Mouse (Mus musculus): ENCODE data around the gene Pramef8. TPM values are rescaled to one million over a fixed set of nuclear protein-coding genes. Genes with fewer than 3 reads are reported as not detected.

Pramef8 gene
- polyA plus RNA-seq, 1 experiment: 9.0 TPM

DNA sequence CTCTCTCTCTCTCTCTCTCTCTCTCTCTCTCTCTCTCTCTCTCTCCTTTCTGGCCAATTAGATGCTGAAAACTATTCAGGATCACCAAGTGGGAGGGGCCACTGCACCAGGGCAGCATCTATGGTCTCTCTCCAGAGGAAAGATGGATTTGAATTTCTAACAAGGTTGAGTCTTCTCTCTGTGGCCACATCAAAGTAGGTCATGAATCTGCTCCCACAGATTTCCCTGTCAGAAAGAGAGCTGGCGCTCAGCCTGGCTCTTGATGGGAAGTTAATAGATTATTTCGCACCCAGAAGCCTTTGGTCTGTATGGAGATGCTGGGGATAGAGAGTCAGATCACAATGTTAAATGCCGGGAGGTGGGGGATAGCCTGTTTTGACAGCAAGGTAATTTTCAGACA lies 30.1 kb upstream of the Pramef8 start:
- TF ChIP-seq MAX (IDR thresholded peaks at IDR 0.05) (no peak), MYOG (IDR thresholded peaks at IDR 0.05; ENCODE audit: control insufficient read depth, extremely low read depth, insufficient read length) (no peak), CTCF (IDR thresholded peaks at IDR 0.05; ENCODE audit: control insufficient read depth, insufficient read depth, insufficient read length) (no peak), CEBPB (IDR thresholded peaks at IDR 0.05; ENCODE audit: low read depth) (no peak), MYOD1 (IDR thresholded peaks at IDR 0.05; ENCODE audit: control insufficient read depth, insufficient read length, low read depth) (no peak), USF1 (IDR thresholded peaks at IDR 0.05; ENCODE audit: low read depth) (no peak), FOSL1 (IDR thresholded peaks at IDR 0.05; ENCODE audit: insufficient read depth, low read length, poor library complexity, severe bottlenecking) (no peak)
- Histone ChIP-seq H3K79me3 (ENCODE audit: low read depth) (no peaks in the 10 kb centered on the region), H3ac (ENCODE audit: control insufficient read depth, insufficient read length, low read depth) (no peak overlapping the region)

DNA sequence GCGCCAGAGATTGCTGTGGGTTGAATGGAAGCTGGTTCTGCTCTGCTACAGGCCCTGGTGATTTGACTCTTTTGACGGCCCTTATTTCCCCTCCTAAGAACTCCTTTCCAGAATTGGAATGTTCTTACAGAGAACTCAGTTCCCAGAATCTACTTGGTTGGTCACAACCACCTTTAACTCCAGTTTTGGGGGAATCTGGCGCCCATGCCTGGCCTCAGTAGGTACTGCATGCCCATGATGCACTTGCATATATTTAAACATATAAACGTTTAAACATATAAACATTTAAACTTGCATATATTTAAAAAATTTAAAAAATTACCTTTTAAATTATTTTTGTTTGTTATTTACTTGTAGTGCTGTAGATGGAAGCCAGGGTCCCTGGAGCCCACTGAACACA lies 28.6 kb upstream of the Pramef8 start:
- Histone ChIP-seq H3K27me3 (ENCODE audit: control insufficient read depth, insufficient read depth, insufficient read length) (peaks cover 15% of the 10 kb centered on the region), H3K4me3 (ENCODE audit: insufficient read depth, poor library complexity, severe bottlenecking) (no peak overlapping the region), H3K79me3 (ENCODE audit: low read depth) (no peaks in the 10 kb centered on the region), H3K79me2 (ENCODE audit: control insufficient read depth, insufficient read depth) (no peaks in the 10 kb centered on the region), H3K36me3 (ENCODE audit: control insufficient read depth, insufficient read depth) (no peaks in the 10 kb centered on the region), H3ac (ENCODE audit: control insufficient read depth, insufficient read length, low read depth) (no peak overlapping the region)
- no peak for TF ChIP-seq CTCF (IDR thresholded peaks at IDR 0.05; ENCODE audit: control insufficient read depth, insufficient read depth, insufficient read length)
- no peak for TF ChIP-seq FOSL1 (IDR thresholded peaks at IDR 0.05; ENCODE audit: insufficient read depth, low read length, poor library complexity, severe bottlenecking)
- no peak for TF ChIP-seq CEBPB (IDR thresholded peaks at IDR 0.05; ENCODE audit: low read depth)

More for the DNA sequence above, 30.1 kb upstream of the Pramef8 start:
- no peaks in the 10 kb centered on the region for H3K36me3 ChIP-seq (ENCODE audit: control insufficient read depth, insufficient read depth)
- H3K79me2 ChIP-seq (ENCODE audit: control insufficient read depth, insufficient read depth): no peaks in the 10 kb centered on the region
- peaks cover 22% of the 10 kb centered on the region for H3K27me3 ChIP-seq (ENCODE audit: control insufficient read depth, insufficient read depth, insufficient read length)
- no peak overlapping the region for H3K4me3 ChIP-seq (ENCODE audit: insufficient read depth, poor library complexity, severe bottlenecking)

DNA sequence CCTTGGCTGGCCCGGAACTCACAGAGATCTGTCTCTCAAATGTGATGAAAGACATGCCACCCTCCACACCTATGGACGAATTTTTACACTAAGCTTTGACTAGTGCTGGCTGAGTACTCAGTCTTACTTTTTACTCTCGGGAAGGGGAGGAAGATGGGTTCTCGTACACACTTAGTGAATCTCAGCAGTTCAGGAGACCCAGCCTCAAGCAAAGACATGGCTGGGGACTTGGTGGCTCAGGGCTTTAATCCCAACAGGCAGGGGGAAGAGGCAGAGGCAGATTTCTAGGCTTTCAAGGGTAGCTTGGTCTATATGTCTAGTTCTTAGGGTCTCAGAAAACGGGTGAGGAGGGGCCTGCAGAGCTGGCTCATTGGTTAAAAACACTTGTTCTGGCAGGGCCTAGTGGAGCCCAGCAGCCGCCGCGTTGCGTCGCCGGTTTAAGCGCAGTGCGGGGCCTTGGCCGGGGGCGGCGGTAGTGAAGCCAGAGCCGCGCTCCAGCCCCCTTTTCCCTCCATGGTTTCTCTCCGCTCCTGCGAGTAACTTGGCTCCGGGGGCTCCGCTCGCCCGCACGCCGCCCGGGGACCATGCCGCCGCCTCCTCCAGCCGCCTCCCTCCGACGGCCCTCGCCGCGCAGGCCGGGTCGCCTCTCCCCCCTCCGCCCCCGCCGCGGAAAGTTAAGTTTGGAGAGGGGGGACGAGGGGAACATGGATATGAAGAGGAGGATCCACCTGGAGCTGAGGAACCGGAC lies 23.1 kb upstream of the Pramef8 start:
- Histone ChIP-seq H3K79me3 (ENCODE audit: low read depth) (no peaks in the 10 kb centered on the region), H3K36me3 (ENCODE audit: control insufficient read depth, insufficient read depth) (no peaks in the 10 kb centered on the region), H3K27me3 (ENCODE audit: control insufficient read depth, insufficient read depth, insufficient read length) (no peaks in the 10 kb centered on the region), H3K79me2 (ENCODE audit: control insufficient read depth, insufficient read depth) (no peaks in the 10 kb centered on the region), H3ac (ENCODE audit: control insufficient read depth, insufficient read length, low read depth) (no peak overlapping the region), H3K4me3 (ENCODE audit: insufficient read depth, poor library complexity, severe bottlenecking) (no peak overlapping the region)
- TF ChIP-seq MYOD1 (IDR thresholded peaks at IDR 0.05; ENCODE audit: control insufficient read depth, insufficient read length, low read depth) (no peak), FOSL1 (IDR thresholded peaks at IDR 0.05; ENCODE audit: insufficient read depth, low read length, poor library complexity, severe bottlenecking) (no peak), MYOG (IDR thresholded peaks at IDR 0.05; ENCODE audit: control insufficient read depth, extremely low read depth, insufficient read length) (no peak), USF1 (IDR thresholded peaks at IDR 0.05; ENCODE audit: low read depth) (no peak), CEBPB (IDR thresholded peaks at IDR 0.05; ENCODE audit: low read depth) (no peak), CTCF (IDR thresholded peaks at IDR 0.05; ENCODE audit: control insufficient read depth, insufficient read depth, insufficient read length) (no peak), MAX (IDR thresholded peaks at IDR 0.05) (no peak)

GRCm38 (mm10) chr4:143394181-143394580 lies 18.0 kb upstream of the Pramef8 start, which contains the start of gene Pramel1:
Gene Pramel1 (plus strand): TSS chr4:143394428.
- H3K79me2 ChIP-seq (ENCODE audit: control insufficient read depth, insufficient read depth): no peaks in the 10 kb centered on the region
- H3K4me3 ChIP-seq (ENCODE audit: insufficient read depth, poor library complexity, severe bottlenecking): no peak within 1 kb of the TSS
- no peaks in the 10 kb centered on the region for H3K36me3 ChIP-seq (ENCODE audit: control insufficient read depth, insufficient read depth)
- H3K79me3 ChIP-seq (ENCODE audit: low read depth): no peaks in the 10 kb centered on the region
- no peak within 1 kb of the TSS for H3ac ChIP-seq (ENCODE audit: control insufficient read depth, insufficient read length, low read depth)
- TF ChIP-seq USF1 (IDR thresholded peaks at IDR 0.05; ENCODE audit: low read depth) (no peak), MYOD1 (IDR thresholded peaks at IDR 0.05; ENCODE audit: control insufficient read depth, insufficient read length, low read depth) (no peak), CEBPB (IDR thresholded peaks at IDR 0.05; ENCODE audit: low read depth) (no peak), MAX (IDR thresholded peaks at IDR 0.05) (no peak), FOSL1 (IDR thresholded peaks at IDR 0.05; ENCODE audit: insufficient read depth, low read length, poor library complexity, severe bottlenecking) (no peak)
- no peaks in the 10 kb centered on the region for H3K27me3 ChIP-seq (ENCODE audit: control insufficient read depth, insufficient read depth, insufficient read length)

DNA sequence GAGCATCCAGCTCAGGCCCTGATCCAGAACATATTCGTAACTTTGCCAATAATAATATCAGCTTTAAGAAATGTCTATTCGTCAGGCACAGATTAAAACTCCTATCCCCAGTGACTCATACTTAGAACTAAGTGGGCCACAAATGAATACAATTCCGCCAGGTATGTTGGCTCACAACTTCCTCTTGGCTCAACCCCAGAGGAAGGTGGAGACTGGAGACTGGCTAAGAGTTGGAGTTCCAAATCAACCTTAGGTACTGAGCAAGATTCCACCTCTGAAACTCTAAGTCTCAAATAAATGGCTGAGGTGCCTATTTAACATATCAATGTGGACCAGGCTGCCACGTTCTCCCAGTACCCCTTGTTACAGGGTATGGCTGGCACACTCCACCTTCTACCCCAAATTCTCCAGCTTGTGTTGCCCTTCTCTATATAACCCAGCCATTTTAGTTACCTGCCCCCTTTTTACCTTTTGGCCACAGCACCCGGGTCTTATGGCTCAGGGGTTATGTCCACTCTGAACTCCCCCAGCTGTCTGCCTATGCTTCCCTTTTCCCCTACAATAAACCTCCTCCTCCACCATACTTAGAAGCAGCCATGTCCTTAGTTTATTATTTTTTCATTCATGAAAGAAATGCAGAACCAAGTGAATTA lies 534 bp upstream of the Pramef8 start:
- peaks cover 15% of the 10 kb centered on the region for H3K36me3 ChIP-seq (ENCODE audit: control insufficient read depth, insufficient read depth)
- H3K27me3 ChIP-seq (ENCODE audit: control insufficient read depth, insufficient read depth, insufficient read length): no peaks in the 10 kb centered on the region
- TF ChIP-seq USF1 (IDR thresholded peaks at IDR 0.05; ENCODE audit: low read depth) (no peak), FOSL1 (IDR thresholded peaks at IDR 0.05; ENCODE audit: insufficient read depth, low read length, poor library complexity, severe bottlenecking) (no peak), CEBPB (IDR thresholded peaks at IDR 0.05; ENCODE audit: low read depth) (no peak), MAX (IDR thresholded peaks at IDR 0.05) (no peak)

DNA sequence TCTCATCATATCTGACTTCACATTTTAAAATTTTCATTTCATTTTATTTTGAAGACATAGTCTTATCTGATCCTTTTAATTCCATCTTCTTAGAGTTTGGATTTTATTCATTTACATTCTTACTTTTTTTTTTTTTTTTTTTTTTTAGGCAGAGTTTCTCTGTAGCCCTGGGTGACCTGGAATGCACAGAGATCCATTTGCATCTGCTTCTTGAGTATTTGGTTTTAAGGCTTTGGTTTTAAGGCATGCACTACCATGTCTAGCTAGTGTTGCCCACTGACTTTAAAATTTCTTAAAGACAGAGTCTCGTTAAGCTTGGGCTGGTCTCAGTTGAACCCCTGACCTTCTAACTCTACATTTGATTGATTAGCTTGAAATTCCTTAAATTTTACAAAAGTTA lies 1.4 kb downstream of the Pramef8 start:
- peaks cover 13% of the 10 kb centered on the region for H3K79me3 ChIP-seq (ENCODE audit: low read depth)
- peak overlapping the region; percentile 71 for H3K4me3 ChIP-seq (ENCODE audit: insufficient read depth, poor library complexity, severe bottlenecking)
- no peak for TF ChIP-seq MAX (IDR thresholded peaks at IDR 0.05)
- TF ChIP-seq FOSL1 (IDR thresholded peaks at IDR 0.05; ENCODE audit: insufficient read depth, low read length, poor library complexity, severe bottlenecking): no peak
- TF ChIP-seq MYOG (IDR thresholded peaks at IDR 0.05; ENCODE audit: control insufficient read depth, extremely low read depth, insufficient read length): no peak
- no peak for TF ChIP-seq MYOD1 (IDR thresholded peaks at IDR 0.05; ENCODE audit: control insufficient read depth, insufficient read length, low read depth)
- no peak for TF ChIP-seq CTCF (IDR thresholded peaks at IDR 0.05; ENCODE audit: control insufficient read depth, insufficient read depth, insufficient read length)
- TF ChIP-seq USF1 (IDR thresholded peaks at IDR 0.05; ENCODE audit: low read depth): no peak
- no peak for TF ChIP-seq CEBPB (IDR thresholded peaks at IDR 0.05; ENCODE audit: low read depth)

More for the DNA sequence above, 534 bp upstream of the Pramef8 start:
- Histone ChIP-seq H3K79me2 (ENCODE audit: control insufficient read depth, insufficient read depth) (peaks cover 24% of the 10 kb centered on the region), H3K79me3 (ENCODE audit: low read depth) (peaks cover 13% of the 10 kb centered on the region), H3ac (ENCODE audit: control insufficient read depth, insufficient read length, low read depth) (no peak overlapping the region), H3K4me3 (ENCODE audit: insufficient read depth, poor library complexity, severe bottlenecking) (peak overlapping the region; percentile 71)

More for the DNA sequence above, 1.4 kb downstream of the Pramef8 start:
- peaks cover 35% of the 10 kb centered on the region for H3K36me3 ChIP-seq (ENCODE audit: control insufficient read depth, insufficient read depth)
- no peaks in the 10 kb centered on the region for H3K27me3 ChIP-seq (ENCODE audit: control insufficient read depth, insufficient read depth, insufficient read length)
- peaks cover 24% of the 10 kb centered on the region for H3K79me2 ChIP-seq (ENCODE audit: control insufficient read depth, insufficient read depth)
- no peak overlapping the region for H3ac ChIP-seq (ENCODE audit: control insufficient read depth, insufficient read length, low read depth)
